Mouse (Mus musculus): ENCODE measurements around the gene Lyrm1.

Gene Lyrm1

DNA sequence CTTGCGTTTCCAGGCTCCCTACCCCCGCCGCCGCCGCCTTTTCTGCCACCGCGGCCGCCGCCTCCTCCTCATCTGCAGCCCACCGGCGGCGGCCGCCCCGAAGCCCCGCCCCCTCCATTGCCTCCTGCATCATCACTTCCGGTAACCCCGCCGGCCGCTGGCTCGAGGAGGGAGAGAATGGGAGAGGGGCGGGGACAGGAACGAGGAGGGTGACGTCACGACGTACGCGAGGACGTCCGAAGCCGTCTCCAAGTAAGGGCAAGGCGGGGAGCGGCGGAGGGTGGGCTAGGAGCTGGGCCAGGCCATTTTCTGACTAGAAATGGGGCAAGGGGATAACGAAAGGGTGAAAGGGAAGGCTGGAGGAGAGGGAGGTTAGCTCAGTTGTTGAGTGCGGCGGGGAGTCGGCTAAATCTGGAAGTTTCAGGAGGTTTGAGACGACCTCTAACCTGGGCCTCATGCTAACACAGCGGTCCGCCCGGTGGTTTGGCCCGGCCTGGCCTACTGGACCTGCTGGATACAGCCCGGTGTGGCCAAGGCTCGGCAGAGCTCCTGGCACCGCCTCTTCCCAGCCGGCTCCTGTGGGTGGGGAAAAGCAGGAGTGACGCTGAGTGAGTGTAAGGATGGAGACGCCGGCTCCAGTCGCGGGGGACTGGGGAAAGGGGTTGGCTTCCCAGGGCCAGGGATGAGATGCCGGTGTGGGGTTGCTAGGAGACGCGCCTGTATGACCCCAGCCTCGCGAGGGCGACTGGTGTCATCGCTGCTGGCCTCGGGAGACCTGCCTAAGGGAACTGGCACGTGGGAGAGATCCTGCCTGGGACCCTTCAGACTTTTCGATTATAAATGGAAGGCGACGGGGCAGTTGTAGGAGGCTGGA lies at the start of gene Lyrm1, which contains the start of gene Dcun1d3:
TSS of gene Lyrm1 (plus strand) at position 223 of the 874 bp plus-strand sequence.
TSS of gene Dcun1d3 (minus strand) at position 660 of the 874 bp plus-strand sequence.
- peak; percentile 94 for DNase-seq (ENCODE audit: low spot score)

DNA sequence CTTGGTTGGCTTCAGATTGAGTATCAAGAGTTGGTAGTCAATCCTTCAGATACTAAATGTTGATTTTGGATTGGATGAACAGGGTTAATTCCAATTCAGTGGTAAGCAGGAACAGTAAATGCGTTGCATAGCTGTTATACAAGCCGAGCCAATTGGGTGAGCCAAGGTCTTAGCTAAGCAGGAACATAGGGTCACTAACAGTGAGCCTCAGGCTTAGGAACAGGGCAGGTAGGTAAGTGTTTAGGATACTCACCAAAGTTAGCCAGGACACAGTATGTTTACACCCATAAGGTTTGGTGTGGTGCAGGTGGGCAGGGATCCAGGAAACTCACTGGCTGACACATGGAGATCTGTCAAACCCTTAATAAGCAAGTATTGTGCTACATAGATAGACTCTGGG lies 48.3 kb upstream of the Lyrm1 start:
- no peak for DNase-seq (ENCODE audit: low spot score)

DNA sequence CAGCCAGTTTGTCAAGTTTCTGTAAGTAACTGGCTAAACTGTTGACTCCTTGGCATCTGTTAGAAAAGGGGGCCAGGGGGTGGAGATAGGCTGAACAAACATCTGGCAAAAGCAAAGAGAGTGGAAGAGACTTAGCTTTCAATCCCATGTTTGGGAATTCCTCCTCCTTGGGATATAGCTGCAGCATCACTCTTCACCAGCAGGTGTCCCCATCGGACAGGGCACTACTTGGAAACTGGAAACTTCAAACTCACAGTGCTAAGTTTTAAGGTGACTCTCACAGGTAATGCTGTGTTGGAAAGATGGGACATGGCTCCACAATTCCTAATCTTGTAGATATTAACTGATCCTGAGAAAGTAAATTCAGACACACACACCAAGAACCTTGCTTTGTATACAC lies 46.6 kb upstream of the Lyrm1 start:
- DNase-seq (ENCODE audit: low spot score): peak; percentile 23

DNA sequence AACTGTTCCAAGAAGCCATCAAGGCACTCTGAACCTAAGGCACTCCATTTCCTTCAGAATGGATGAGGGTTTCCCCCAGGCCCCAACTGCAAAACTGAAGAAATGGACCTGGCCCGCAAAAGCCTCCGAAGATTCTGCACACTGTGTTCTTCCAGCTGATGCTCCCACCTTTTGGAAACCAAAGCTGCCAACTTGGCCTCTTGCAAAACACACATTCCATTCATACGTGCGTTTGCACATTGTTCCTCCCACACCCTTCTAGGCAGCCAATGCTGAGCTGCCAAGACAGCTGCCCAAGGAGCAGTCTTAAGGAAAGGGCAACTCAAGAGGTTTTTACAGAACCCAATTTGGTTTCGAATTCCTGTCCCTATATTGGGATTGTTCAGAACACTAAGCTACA lies 44.9 kb upstream of the Lyrm1 start:
- DNase-seq (ENCODE audit: low spot score): no peak

DNA sequence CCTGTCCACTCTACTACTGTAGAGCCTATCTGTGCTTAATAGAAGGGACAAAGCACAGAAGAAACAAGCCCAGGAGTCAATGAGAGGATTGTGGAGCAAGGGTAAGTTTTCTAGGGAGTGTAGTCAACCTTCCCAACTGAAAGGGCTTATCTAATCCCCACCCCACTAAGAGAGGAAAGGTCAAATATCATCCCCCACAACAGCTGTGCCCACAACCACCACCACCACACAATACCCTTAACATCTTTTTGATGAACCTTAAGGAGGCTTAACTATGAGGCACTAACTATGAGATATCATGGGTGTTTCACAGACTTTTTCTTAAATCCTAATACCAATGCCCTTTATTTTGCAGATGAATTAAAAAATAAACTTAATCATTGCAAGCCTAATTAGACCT lies 43.2 kb upstream of the Lyrm1 start:
- DNase-seq (ENCODE audit: low spot score): no peak

DNA sequence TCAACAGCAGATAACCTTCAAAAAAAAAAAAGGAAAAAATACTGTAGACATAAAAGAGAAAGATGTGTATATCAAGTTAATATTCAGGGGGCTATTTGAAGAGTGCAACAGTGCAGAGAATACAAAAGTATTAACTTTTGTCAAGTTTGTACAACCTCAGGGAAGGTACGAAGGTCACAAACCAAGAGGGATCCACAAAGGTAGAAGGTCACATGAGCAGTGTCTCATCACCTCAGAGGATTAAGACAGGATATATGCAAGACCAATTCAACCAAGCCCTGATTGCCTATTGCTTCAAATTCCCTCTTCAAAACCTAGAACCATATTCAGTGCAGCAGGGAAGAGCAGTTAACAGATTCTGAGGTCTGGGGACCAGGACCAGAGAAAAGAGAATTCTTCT lies 42.5 kb upstream of the Lyrm1 start:
- no peak for DNase-seq (ENCODE audit: low spot score)

DNA sequence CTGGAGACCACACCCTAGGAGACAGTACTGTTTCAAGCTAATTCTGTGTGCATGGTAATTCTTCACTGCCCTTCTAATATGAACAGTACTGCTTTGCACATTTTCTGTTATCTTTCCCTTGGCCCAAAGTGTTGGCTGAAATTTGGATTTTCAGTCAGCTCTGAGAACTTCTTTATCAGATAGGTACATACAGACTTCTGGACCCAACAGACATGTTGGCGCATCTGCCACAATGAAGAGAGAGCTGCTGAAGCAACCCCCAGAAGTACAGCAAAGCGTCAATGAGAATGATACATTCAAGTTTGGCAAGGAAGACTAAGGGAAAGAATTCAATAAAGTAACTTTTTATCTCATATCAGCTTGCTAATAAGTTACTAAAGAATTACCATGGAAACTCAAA lies 41.3 kb upstream of the Lyrm1 start:
- no peak for DNase-seq (ENCODE audit: low spot score)

DNA sequence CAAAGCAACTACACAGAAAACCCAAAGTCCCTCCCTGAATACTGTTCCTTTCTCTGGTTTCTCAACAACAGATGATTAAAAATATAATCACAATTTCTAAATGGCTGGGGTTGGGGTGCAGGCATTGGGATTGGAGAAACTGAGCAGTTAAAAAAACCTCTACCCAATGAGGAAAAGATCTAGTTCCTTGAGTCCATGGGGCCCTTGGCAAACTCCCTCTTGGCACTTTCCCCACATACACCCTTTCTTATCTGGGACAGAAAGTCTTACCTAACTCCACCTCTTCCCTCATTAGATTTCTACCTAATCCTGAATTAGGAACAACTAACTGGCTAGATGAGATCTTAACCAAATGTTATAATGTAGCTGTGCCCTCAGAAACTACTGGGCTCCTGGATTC lies 40.6 kb upstream of the Lyrm1 start:
- DNase-seq (ENCODE audit: low spot score): no peak

DNA sequence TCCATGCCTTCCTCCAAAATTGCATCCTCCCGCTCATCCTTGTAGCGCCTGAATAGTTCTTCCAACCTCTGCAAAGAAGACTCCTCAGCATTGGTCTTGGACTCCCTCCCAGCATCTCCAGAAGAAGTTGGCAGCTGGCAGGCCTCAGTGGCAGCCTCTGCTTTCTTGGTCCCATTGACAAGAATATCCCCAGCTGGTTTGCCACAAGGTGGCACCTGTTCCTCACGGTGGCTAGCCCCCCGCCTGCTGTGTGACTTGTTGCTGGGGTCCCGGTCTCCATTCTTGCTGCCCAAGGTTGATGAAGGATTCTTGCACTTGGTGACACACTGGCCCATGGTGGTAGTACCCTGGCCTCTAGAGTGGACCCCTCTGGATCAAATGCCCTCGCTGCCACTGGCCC lies 36.2 kb upstream of the Lyrm1 start:
- no peak for DNase-seq (ENCODE audit: low spot score)

DNA sequence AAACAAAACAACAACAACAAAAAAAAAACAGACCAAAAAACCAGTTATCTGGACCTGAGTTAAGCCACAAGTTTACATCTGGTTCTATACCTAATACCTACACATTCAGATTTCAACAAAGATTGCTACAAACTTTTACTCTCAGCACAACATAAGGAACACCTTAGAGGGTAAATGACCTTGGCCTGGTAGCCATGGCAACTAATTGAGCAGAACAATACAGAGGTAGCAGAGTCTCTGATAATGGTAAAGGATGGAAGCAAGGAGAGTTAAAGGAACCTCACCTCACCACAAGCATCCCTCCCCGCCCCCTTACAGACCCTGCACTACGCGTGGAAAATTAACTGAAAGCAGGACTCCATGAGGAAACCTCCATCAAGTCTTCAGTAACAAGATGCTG lies 35.5 kb upstream of the Lyrm1 start:
- DNase-seq (ENCODE audit: low spot score): no peak

DNA sequence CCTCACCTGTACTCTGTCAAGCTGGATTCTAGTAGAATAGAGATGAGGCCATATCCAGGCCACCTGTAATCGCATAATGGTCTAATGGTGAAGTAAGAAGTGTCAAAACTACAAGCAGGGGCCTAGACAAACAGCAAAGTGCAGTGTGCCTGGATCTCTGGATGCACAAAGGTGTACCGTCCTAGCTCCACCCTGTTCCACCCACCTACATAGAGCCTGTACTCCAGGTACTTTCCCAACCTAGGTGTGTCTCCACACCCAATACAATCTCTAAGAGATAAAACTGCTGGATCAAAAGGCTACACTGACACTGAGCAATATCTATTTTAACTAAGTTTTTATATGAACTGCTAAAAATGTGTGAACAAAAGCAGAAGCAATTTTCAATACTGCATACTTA lies 35.1 kb upstream of the Lyrm1 start:
- DNase-seq (ENCODE audit: low spot score): no peak

DNA sequence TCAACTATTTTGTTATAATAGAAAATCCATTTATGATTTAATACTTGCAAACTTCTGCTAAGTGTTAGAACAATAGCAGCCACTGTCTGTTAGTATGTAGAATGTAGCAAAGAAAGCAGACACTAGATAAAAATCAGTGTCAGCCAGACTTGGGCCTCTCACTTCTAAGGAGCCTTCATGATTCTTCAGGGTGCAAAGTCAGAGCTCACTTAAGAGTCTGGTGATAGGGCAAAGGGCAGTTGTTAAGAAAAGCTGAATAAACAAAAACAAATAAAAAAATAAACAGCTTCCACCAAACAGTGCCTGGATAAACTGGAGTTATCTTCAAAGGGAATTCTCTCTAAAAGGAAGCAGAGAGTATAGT lies 34.7 kb upstream of the Lyrm1 start:
- DNase-seq (ENCODE audit: low spot score): no peak

DNA sequence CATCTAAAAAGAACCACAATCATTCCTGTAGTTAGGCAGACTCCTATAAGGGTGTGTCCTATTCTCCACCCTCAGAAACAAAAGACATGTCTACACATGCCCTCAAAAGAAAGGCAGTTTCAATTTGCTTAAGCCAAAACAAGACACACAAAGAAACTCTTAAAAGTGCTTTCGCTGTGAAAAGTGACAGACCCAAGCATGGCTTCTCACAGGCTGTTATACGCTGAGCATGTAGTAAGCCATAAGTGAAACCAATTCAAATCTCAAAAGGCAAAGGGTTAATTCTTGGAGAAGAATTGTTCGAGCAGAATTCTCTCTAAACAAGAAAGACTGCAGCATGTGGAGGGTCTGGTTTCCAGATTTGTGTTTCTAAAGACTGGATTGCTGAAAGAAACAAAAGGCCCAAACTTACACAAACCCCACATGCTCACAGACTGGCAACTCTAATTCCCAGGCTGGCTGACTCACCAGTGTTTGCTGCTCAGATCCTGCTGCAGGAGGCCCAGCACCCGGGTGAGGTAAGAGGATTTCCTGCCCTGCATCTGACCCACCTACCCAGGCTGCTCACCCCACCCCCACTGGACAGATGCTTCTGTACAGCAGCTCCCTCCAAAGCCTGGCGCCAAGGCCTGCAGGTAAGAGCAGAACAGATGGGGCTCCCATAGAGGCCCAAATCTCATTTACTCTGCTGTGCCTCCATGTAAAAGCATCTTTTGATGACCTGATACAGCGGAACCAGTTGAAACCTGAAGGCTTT lies 34.1 kb upstream of the Lyrm1 start:
- no peak for DNase-seq (ENCODE audit: low spot score)

DNA sequence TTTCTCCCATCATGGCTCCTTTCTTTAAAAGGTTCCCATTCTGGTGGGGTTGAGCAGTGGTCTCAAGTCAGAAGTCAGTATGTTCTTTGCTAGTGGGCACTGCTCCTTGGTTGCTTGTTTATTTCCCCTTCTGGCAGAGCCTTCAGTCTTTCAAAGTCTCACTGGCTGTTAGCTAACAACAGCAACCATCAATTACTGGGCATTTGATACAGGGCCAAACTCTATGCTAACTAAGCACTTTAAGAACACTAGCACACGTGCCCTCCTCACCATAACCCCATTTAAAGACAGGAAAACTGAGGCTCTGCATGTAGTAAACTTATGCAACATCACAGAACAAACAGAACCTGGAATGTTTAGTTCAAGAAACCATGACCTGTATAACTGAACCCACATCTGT lies 33.5 kb upstream of the Lyrm1 start:
- no peak for DNase-seq (ENCODE audit: low spot score)

DNA sequence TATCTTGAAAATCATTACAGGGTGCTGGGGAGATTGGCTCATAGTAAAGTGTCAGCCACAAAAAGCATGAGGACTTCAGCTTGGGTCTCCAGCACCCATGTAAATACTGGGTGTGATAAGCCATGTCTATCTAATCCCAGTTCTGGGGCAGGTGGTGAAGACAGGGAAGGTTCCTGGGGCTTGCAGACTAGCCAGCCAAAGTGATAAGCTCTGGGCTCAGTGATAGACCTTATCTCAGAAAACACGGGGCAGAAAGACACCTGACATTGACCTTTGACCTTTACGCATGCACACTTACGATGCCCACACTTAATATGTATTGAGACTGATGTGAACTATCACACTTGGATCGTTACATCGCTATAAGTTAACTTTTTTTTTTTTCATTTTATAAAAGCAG lies 31.2 kb upstream of the Lyrm1 start:
- DNase-seq (ENCODE audit: low spot score): peak; percentile 18

DNA sequence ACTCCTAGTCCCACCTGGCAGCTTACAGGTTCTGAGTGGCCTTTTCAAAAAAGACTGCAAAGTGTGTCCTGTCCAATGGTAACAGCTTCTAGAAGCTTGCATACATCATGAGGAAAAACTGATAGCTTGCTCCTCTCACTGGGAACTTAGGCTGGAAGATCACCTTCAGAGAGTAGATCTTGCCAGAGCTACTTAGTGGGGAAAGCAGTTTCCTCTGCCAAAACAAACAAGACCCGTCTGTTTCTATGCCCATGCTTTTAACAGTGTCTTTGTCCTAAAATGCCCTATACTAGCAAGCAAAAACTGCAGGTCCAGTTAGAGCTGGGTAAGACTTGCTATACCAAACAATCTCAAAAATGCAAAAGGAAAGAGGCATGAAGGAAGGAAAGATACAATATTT lies 29.5 kb upstream of the Lyrm1 start:
- DNase-seq (ENCODE audit: low spot score): no peak

DNA sequence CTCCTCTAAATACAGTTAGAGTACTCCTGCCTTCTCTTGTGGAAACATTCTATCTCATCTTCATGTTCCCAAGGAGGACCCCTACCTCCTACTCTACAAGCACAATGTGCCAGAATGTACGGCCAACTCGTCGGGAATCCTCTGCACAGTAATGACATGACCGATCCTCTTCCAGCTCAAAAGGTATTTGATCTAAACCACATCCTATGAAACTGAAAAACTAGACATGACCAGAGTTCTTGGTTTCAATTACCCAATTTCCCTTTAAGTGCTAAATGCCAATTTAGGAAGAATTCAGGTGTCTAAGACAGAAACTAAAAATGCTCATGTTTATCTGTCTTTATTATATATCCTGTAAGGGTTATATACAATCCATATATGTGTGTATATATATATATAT lies 23.5 kb upstream of the Lyrm1 start:
- DNase-seq (ENCODE audit: low spot score): no peak

DNA sequence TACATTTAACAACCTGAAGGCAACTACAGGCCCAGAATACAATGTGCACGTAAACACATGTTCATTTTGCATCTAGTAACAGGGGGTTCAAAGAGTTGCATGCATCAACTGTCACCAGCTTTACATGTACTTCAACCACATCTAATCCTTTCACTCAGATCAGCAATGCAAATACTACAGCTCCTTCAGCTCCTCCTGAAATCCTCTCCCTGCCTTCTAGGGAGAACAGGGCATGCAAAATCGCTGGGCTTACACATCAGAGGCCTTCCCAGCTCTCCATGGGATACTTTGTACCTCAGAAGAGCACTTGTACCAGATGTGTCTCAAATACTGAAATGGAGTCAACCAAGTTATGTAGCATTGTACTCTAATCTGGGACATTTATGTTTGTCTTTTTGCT lies 22.6 kb upstream of the Lyrm1 start:
- no peak for DNase-seq (ENCODE audit: low spot score)

DNA sequence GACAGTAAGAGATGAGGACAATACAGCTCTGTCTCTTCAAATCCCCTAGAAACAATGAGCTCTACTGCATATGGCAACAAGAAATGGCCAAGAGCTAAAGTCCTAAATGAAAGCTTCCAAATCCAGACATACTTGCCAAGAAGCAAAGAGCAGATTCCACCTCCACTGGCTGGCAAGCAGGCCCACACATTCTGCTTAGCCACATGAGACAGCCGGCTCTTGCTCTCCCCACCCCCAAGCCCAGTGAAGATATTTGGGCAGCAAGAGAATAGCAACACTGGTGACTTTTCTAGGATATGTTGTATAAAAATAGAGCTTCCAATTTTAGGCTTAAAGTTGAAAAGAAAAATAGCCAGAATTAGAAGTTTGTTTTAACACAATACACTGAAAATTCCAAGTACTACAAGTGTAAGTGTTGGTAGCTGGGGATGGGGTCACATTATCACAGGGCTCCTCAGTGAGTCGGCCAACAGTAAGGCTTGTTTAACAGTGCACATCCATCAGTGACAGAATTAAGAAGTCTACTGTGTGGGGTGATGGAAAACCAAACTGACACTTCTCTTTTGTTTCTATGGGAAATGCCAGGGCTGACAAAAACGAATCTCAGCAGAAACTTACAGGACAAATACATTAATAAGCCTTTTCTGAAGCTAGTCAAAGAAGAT lies 19.8 kb upstream of the Lyrm1 start:
- DNase-seq (ENCODE audit: low spot score): no peak

DNA sequence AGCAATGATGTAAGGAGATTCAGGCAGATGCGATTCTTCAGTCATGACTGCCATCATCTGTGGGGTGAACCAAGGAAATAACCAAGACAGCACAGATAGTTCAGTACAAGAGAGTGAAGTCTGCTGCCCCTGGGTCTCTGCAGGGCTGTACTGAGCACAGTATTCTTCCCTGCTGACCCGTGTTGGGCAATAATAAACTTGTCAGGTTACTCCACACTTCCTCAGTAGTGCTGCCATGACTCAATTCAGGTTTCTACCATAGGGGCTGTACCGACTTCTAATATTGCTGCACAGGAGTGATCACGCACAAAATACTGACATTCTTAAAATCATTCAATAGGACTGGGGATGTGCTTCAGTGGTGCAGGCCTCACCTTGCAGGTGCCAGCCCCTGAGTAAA lies 16.5 kb upstream of the Lyrm1 start:
- no peak for DNase-seq (ENCODE audit: low spot score)

DNA sequence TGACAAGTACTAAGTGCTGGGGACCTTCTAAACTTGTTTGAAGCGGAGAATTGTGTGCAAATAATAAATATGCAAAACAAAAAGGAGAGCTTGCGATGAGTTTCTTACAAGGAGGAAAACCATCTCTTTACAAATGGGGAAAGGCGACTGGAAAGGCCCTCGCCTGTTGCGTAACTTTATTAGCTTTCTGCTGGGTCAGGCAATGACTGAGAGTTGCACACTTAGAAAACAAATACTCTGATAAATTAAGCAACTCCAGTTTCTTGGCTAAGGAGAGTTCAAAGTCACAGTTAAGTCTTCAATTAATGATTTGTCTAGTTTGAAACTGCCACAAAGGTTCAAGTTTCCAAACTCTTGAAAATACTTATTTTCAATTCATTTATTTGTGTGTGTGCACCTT lies 15.3 kb upstream of the Lyrm1 start:
- no peak for DNase-seq (ENCODE audit: low spot score)

DNA sequence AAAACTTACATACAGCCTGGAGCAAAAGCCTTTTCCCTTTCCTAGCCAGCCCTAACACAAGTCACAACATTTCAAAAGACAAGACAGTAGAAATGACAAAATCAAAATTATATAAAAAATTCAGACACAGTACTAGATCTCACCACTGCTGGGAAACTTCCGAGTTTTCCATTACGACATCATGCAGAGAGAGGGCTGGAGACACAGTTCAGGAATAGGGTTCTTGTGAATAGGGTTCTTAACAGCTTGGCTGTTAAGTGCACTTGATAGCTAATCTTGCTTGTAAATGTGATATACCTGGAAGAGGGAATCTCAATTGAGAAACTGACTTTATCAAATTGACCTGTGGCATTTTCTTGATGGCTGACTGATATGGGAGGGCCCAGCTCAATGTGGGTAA lies 14.4 kb upstream of the Lyrm1 start:
- no peak for DNase-seq (ENCODE audit: low spot score)

DNA sequence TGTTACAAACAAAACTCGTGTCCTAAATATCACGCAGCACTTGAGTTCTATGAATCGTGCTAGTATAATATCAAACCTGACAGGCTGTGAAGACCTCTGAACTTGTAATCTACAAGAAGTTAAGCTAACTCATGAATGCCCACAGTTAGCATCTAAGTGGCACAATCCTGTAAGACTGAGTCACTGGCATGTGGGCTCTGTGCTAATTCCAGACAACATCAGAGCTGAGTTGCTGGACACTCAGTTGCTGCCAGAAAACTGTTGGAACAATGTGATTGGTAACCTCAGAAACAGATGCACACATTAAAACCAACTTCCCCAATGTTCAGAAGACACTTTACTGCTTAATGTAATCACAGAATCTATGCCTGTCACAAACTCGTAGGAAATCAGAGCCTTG lies 7.8 kb upstream of the Lyrm1 start:
- DNase-seq (ENCODE audit: low spot score): no peak
